Mouse (Mus musculus) T-cell, adult 2 months (primary cell): ENCODE data around the gene Prune2.
"Not testable (repeated sequence)": the region's sequence is repeated elsewhere in the genome, so short reads cannot be mapped to it uniquely, and the experiment has no call there.

Experiments used
- DNase-seq: peaks from one replicate; pipeline ENCODE4 v3.0.0; 2022; ENCODE audit warnings: low spot score

Gene Prune2

DNA sequence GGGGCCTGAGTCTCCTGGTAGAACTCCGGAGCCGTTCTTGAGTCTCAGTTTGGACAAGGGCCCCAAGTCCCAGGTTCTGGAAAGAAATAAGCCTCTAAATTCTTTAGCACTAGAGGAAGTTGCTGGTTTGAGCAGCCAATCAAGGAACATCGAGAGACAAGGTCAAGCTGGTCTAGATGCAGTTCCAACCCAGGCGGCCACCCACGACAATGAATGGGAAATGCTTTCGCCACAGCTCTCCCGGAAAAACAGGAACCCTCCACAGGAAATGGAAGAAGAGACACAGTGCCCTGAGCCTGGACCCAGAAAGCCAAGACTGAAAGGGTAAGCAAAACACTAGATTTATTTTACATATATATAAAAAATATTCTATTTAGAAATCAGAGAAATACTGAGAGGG is 169.5 kb downstream of the Prune2 start:
- DNase-seq = no peak

DNA sequence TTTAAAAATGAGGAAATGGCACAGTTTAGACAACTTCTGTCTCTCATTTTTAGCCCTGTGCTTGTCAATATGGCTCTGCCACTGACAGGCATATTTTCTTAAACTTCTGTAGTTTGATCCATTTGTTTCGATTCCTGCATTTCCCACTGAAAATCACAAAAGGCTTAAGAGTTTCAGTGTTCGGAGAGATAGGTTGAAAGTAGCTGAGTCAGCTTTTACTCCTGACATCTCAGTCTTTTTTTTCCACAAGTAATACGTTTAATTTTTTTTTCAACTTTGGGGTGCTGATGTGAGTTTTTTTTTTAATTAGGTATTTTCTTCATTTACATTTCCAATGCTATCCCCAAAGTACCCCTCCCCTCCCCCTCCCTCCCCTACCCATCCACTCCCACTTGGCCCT is 174.6 kb downstream of the Prune2 start:
- no peak for DNase-seq

DNA sequence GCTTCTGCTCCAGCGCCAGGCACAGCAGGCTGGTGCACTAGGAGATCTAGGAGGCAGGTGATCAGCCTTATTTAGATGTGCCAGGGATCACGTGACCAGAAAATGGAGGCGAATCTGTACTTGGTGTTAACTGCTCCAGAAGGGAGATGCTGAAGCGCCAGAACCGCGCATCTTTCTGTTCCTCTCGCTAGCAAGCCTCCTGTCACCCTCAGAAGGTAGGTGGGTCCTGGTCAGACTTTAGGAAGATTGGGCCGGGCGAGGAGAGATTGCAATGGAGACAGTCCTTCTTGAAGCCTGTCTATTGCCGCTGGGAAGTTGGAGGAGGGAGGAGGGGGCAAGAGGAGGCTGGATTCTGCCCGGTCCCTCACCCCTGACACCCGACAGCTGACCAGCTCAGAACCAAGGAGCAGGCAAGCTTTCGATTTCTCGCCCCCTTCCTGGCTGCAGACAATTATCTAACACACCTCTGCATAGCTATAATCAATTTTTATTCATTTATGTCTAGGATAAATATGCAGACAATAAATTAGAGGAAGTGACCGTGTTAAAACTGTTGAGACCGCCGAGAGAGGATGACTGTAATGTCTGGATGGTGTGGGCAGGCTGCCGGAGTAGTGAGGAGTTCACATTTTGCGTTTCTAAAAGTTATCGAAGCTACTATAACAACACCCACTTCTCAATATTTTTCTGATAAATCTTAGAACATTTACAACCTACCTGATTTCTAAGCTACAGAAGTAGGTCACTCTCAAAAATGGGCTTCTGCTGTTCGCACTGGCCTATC is 181.0 kb downstream of the Prune2 start:
- no peak for DNase-seq

DNA sequence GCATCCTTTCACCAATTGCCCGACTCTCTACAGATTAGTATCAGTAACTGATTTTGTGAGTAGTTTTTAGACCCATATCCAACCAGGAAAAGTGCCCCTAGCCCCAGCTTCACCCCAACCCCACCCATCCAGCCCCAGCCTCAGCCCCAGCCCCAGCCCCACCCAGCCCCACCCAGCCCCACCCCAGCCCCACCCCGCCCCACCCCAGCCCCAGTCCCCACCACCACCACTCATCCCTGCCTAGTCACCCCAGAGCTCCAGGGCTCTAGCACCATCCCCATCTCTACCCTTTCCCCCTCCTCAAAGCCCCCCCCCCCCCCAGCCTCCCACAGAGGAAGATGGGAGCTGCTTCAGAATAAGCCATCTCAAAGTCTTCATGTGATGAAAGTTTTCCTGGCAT is 181.7 kb downstream of the Prune2 start:
- DNase-seq = no peak

DNA sequence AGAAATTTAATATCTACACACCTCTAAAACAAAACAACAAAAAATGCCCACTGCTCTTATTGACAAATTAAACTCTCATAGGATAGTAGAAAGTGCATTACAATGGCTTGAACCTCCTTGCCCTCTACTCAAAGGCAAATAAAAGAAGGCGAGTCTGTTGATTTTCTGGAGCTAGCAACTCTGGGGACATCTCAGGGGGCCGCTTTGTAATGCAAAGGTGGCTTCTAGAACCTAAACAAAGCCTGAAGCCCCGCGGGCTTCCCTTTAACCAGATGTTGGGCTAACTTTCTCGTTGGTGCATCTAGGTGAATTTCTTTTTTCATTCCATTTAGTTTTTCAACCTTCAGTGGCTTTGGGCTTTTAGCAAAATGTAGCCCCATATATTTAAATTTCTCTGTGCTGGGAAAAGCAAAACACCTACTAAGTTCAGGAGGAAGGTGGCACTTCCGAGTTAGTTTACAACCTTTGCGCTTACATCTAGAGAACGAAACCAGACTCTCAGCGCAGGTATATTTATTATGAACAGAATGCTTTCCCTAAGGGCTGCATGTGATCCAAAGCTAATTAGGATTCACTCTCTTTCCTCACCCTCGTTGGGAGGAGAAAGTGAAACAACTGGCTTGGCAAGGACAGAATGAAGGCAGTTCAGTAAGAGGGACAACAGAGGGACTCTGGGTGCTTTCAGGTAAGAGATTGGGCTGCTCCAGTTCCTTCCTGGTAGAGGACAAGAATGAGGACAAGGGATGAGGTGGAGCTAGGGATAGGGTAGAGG is 182.4 kb downstream of the Prune2 start:
- DNase-seq = no peak

DNA sequence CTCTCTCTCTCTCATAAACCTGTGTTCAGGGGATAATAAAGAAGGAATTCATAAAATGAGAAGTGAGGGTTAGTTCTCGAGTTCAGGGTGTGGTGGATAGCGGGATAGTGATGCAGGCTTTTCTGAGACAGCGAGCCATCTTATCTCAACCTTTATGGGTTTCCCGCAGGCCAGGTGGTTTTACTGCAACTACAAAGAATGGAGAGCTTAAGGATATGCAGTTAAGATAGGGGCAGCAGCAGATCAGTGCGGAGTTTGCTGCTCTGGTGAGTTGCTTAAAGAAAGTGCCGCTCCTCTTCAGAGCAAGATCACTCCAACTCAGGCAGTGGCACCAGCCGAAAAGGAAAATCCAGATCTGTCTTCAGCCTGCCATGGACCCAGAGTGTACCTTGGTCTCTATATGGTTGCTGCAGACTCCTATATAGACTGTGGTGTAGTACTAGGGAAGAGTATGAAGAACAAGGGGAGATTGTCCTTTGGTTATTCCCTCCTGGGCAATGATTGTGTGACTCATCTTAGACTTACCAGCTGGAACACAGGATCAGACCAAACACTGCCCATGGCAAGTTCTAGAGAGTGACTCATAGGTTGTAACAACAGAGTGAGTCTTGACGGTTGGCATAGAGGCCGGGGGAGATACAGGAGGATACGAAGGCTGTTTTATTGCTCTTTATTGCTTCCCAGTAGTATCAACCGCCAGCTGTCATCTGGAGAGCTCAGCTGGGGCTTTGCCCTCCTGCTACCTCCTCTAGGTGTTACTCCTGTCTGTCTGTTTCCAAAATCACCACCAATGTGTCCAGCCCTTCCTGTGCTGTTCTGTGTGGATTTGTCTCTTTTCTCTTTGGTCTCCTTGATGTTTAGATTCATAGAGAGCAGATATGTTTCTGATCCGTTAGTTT is 184.3 kb downstream of the Prune2 start:
- DNase-seq = no peak

DNA sequence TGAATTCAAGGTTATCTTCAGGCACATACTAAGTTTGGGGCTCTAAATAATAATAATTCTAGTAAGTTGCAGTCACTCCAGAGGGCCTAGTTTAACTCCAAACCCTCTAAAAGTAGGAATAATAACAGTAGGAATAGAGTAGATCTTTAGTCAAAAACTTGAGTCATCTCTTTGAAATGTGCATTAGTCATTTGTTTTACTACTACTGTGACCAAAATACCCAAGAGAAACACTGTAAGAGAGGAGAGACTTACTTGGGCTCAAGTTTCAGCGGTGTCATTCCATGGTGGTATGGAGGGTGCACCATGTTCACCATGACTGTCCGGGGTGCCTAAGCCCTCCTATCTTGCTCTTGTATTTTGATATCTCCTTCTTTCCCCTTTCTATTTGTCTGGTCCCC is 187.3 kb downstream of the Prune2 start:
- no peak for DNase-seq

DNA sequence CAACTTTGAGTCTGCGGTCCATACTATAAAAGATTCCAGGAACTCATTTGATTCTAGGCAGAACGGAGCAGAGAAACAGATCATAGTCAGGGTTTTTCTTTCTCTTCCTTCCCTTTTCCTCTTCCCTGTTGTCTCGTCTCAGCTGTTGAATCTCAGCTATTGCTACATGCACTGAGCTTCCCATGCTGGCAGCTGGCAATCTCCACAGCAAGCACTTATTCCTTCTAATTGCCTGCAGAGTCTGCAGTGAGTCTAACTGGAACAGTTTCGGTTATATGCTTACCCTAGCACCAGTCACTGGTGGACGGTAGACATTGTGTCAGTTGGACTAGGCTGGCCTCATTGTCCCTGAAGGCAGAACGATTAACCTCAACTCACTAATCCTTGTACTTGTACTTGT is 188.3 kb downstream of the Prune2 start:
- no peak for DNase-seq

DNA sequence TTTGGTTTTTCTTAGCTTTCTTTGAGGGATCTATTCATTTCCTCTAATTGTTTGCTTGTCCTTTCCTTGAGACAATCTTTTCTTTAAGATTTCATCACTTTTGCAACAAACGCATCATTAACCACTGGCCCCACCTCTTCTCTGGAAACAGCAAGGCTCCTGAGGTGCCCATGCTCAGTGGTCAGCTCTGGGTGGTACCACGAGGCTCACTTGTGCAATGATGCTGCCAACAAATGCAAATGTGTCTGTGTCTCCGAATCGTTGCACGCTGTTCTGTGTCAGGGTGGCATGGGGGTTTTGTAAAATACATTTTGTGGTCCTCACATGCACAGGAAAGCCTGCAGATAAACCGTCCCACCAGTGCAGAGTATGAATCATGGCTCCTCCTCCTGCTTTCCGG is 194.1 kb downstream of the Prune2 start:
- no peak for DNase-seq

DNA sequence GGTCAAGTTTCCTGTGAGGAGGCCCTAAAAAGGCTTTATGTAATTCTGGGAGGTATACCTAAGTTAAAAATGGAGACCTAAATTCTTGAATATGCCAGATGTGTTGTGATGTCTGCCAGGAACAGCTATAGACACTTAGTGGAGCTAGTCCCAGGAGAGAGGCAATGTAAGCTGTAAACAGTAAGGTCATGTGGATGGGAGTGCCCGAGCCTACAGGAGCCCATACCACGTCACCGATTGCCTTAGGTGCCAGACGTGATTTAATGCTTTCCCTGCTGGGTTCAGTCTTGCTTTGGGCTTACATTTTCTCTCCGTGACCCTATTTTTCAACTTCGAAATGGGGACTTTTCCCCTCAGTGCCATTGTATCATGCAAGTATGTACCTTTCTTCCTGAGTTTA is 195.9 kb downstream of the Prune2 start:
- no peak for DNase-seq

DNA sequence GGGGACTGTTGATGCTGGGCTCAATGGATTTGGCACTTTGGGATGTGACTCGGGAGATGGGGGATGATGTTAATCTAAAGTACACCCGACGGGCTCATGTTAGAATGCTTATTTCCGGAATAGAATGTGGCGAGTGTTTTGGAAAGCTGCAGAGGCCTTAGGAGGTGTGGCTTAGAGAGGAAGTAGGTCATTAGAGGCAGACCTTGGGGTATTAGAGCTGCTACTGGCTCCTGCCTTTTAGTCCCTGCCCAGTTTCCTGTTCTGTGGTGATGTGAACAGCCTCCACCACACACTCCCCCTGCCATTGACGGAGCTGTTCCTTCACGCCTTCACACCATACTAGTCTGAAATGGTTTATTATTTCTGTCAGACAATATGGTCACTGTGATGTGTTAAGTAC is 196.5 kb downstream of the Prune2 start:
- DNase-seq = no peak

DNA sequence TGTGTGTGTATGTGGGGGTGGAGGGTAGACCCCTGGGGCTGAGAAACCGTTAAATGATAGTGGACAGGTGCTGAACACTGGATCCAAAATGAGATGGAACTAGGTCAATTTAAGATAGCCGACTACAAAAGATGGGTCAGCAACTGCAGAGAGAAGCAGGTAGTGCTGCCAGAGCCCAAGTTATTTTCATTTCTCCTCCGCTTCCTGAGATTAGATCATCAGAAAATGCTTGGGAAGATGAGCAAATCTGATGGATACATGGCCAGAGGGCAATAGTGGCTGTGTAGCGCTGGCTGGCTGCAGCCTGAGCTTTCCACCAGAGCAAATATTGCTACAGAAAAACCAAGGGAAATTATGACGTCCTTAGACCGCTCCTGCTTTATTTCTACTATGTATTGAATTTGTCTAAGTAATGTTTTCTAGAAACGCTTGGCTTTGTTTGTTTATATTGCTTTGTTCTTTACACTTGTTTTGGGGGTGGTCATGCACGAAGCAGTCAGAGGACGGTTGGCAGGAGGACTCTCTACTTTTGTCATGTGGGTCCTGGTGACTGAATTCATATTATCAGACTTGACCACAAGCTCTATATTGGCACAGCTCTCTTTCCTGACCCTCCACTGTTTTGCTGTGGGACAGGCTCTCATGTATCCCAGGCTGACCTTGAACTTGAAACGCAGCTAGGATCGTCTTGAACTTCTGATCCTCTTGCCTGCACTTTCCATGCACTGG is 198.2 kb downstream of the Prune2 start:
- DNase-seq = no peak

DNA sequence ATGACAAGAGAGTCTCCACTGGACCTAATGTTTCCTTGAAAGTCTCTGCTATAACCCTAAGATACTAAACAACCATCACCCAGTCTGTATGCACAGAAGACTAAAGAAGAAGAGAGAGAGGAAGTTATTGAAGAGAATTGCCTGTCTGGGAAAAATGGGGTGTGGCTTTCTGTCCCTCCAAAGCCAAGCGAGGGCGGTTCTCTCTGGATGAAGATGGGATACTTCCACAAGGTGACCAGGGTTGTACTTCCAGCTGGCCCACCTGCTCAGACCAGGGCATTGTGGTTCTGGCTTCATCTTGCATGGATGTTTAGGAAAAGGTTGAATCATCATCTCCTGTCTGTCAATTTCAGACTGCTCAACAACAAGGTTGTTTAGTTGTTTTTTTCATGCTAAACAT is 199.3 kb downstream of the Prune2 start:
- no peak for DNase-seq

DNA sequence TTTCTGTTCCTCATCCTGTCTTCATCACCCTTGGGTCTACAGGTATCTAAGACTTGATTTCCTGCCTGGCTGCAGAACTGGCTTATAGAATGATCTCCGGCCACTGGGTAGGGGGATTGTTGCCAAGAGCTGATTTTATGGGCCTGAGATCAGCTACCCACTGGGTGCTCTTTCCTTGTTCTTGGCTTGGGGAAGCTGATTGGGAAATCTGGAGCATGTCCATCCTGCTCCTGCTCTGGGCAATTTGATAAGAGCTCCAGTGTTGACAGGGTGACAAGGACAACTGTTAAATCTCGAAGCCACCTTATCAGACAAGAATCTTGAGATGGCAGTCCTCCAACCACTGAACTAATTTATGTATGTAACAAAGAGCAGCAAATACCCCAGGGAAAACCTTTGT is 203.8 kb downstream of the Prune2 start:
- no peak for DNase-seq

DNA sequence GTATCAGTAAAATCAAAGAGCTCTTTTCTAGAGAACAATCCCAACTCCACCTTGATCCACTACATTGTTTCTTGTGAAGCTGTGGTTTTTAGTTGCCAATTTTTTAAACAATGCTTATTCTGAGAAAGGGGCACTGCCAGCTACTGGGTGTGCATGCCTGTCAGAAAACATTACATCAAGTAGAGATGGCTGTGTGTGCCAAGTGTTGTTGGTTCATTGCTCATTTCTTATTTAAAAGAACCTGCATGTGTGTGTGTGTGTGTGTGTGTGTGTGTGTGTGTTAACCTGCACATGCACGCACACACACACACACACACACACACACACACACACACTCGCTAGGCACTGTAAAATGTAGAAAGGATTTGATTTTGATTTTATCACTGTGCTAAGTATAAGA is 204.3 kb downstream of the Prune2 start:
- DNase-seq = no peak

DNA sequence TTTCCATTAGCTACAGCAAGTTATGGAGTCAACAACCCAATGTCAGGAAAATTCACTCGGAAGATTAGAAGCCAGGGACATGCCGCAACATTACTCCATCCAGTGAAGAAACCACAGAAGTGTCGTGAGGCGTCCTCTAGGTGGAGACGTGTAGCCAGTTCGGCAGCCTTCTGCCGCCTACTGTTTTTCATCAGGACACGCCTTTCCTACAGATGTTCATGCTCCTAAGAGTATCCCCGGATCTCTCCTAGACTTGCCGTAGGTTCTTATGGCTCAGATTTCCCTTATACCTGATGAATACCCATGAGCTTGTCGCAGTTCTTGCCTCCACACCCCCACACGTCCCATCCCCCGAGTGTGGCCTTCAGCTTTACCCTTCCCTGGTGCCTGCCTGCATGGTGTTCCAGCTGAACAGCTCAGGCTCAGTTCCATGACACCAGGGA is 207.6 kb downstream of the Prune2 start:
- DNase-seq = no peak

DNA sequence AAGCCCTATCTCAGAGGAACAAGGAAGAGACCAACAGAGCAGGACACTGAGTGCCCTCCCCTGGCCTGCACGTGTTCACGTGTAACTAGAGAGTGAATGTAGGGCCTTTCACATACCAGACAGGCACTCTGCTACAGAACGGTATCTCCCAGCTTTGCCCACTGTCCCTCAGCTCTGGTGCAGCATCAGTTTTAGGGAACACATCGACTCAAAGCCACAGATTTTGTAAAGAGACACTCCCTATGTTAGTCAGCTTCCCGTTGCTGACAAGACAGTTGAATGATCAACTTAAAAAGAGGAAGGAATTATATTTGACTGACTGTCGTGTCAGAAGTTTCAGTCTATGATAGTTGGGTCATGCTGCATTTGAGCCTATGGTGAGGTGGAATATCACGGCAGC is 210.4 kb downstream of the Prune2 start:
- DNase-seq = no peak

DNA sequence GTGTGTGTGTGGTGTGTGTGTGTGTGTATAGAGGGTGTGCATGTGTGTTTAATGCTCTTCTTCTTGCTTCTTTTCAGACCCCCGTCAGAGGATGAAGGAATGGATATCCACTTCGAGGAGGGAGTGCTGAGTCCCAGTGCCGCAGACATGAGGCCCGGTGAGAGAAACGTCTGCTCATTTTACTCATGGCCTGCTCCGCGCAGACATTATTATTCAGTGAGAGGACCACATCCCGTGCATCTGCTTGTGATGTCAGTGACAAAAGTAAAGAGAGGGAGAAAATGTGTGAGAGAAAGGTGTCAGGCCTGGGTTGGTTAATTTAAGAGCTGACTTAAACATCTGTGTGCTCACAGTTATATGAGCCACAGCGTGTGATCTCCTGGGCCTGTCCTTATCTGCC is 212.3 kb downstream of the Prune2 start:
- DNase-seq = no peak

DNA sequence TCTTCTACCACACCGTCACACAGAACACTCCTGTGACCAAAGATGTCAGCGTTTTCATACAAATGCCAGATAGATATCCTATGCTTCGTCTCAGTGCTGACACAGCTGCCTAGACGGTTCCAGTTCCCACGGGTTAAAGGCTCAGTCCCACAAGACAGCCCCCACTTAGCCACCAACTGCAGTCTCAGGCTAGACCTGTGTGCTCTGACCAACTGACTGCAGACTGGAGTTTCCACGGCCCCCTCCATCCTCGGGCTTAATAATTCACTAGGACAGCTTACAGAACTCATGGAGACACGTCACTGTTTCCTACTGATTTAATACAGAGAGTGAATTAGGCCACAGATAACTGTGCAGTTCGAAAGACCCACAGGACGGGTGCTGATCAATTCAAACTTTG is 213.8 kb downstream of the Prune2 start:
- DNase-seq = no peak

DNA sequence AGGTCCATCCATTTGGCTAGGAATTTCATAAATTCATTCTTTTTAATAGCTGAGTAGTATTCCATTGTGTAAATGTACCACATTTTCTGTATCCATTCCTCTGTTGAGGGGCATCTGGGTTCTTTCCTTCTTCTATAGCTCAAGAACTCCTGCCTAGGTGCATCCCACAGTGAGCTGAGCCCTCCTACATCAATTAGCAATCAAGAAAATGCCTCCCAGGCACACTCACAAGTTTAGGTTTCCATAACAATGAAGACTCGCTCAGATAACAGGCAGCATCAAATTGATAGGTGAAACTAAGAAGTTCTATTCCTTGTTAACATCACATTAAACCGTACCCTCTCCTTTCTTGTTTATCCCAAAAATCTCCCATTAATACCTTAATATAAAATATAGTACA is 218.6 kb downstream of the Prune2 start:
- DNase-seq = not testable (repeated sequence)

DNA sequence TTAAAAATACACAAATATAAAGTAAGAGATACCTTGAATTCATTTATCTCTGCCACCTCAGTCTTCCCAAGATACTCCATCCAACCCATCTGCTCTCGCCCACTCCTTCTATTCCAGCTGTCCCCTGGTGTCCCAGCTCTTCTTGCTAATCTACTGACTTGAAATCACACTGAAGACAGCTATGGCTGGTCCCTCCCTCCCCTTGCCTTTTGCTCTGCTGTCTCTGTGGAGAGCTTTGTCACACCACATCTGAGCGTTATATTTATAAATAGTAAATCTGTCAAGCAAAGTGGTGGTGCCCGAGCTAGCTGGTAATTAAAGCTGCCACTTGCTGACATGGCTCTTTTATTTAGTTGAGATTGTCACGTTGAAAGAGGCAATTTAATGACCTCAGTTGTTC is 224.6 kb downstream of the Prune2 start:
- DNase-seq = no peak

DNA sequence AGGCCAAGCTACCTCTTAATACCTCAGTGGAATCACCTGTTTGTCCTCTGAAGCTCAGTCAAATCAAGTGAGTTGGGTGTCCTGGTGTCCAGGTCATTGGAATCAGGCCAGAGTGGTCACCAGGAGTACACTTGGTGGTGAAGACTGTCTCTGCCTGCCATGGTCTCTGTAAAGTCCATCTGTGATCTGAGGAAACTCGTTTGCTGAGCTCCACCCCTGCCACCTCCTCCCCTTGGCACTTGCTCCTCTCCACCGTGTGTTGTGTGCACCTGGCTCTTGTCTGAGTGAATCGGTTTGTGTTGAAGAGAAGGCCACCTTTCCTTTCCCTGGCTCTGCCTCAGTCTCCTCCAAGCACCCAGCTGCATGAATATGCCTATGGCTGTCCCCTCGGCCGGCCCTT is 238.8 kb downstream of the Prune2 start:
- no peak for DNase-seq
